Mouse (Mus musculus) ES-CJ7 (cell line): ENCODE measurements at regions not wholly inside any gene's neighbourhood (a gene's known extent, or its start where the extent isn't known, plus 50 kb on each side); places are given as distances from the start of the nearest gene placed in this dataset.

Experiments
- DNase-seq: peaks from one replicate; pipeline ENCODE4 v3.0.0; 2011; ENCODE audit warnings: low read depth, low spot score

GRCm38 (mm10) chr2:171985813-171986572, 57.3 kb downstream of the Cbln4 start:
- DNase-seq: peak; percentile 63

- peak; percentile 80 for DNase-seq
Measured at GRCm38 (mm10) chr2:171969311-171969905, 73.9 kb downstream of the Cbln4 start.

GRCm38 (mm10) chr2:171946569-171947250, 96.6 kb downstream of the Cbln4 start:
- DNase-seq: no peak

GRCm38 (mm10) chr2:171942671-171943070, 100.6 kb downstream of the Cbln4 start:
- no peak for DNase-seq

GRCm38 (mm10) chr2:171935646-171936325, 107.5 kb downstream of the Cbln4 start:
- DNase-seq: no peak

GRCm38 (mm10) chr2:171920960-171921359, 122.3 kb downstream of the Cbln4 start:
- DNase-seq: no peak

- no peak for DNase-seq
Measured at GRCm38 (mm10) chr2:171887306-171887705, 156.0 kb downstream of the Cbln4 start.

GRCm38 (mm10) chr2:171879238-171879960, 163.9 kb downstream of the Cbln4 start:
- peak; percentile 97 for DNase-seq

GRCm38 (mm10) chr2:171867550-171867949, 175.7 kb downstream of the Cbln4 start:
- DNase-seq: no peak

GRCm38 (mm10) chr2:171864376-171864965, 178.8 kb downstream of the Cbln4 start:
- peak; percentile 11 for DNase-seq

- peak; percentile 51 for DNase-seq
Measured at GRCm38 (mm10) chr2:171862626-171863025, 180.6 kb downstream of the Cbln4 start.

GRCm38 (mm10) chr2:171858894-171859293, 184.4 kb downstream of the Cbln4 start:
- DNase-seq: no peak

- DNase-seq: no peak
Measured at GRCm38 (mm10) chr2:171856491-171856890, 186.8 kb downstream of the Cbln4 start.

- DNase-seq: no peak
Measured at GRCm38 (mm10) chr2:171846826-171847492, 196.3 kb downstream of the Cbln4 start.

- DNase-seq: no peak
Measured at GRCm38 (mm10) chr2:171840058-171840713, 203.1 kb downstream of the Cbln4 start.

GRCm38 (mm10) chr2:171822156-171822555, 221.1 kb downstream of the Cbln4 start:
- no peak for DNase-seq

- DNase-seq: no peak
Measured at GRCm38 (mm10) chr2:171818504-171818903, 224.8 kb downstream of the Cbln4 start.

- no peak for DNase-seq
Measured at GRCm38 (mm10) chr2:171816685-171817419, 226.4 kb downstream of the Cbln4 start.

- no peak for DNase-seq
Measured at GRCm38 (mm10) chr2:171812701-171813100, 230.6 kb downstream of the Cbln4 start.
